Mouse (Mus musculus) megakaryocyte, adult 5-6 weeks (primary cell): ENCODE results near the gene Ppp1r37. TPM values are rescaled to one million over a fixed set of nuclear protein-coding genes. Genes with fewer than 3 reads are reported as not detected.
"Not testable (repeated sequence)": the region's sequence is repeated elsewhere in the genome, so short reads cannot be mapped to it uniquely, and the experiment has no call there.

Experiments used
- ATAC-seq: 2 replicates; pipeline ENCODE4 v1.8.0; 2016; ENCODE audit warnings: mild to moderate bottlenecking, inconsistent platforms; ENCODE audit not compliant: poor library complexity, severe bottlenecking
- total RNA-seq, 2 experiments: library from RNA; stranded (forward) in 1 of 2; stranded (reverse) in 1 of 2; fragments of 153-499, 151-499 nt in 1 of 2; fragments of 221-1000, 200-1000 nt in 1 of 2; gene quantifications; 2 replicates each; pipeline versions ENCODE4 v1.2.3 to v1.2.4; 2015 to 2017

The Ppp1r37 gene
- total RNA-seq, 2 experiments from 2014 or later = 13.1 to 14.3 TPM

DNA sequence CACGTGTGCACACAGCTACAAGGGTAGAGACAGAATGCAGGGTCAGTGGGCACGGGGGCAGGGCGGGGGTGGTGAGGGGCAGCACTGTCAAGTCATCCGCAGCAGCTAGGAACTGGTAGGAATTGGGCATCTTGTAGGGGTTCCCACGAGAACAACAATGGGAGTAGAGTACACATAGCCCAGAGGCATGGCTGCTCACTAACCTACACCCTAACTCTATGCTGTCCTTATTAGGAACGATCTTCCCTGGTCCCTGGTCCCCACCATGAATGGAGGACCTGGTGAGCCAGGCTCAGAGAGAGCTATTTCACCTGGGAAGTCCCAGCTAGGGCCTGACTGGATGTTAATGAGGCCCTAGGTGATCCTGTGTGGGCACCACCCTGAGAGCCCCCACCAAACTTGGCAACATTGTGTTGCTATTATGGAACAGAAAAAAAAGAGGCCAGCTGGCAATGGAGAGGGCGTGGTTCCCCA is 21.2 kb downstream of the Ppp1r37 start:
- no peak for ATAC-seq

GRCm38 (mm10) chr7:19540771-19541566 is 21.9 kb downstream of the Ppp1r37 start:
- no peak for ATAC-seq

GRCm38 (mm10) chr7:19534676-19535075 is 28.2 kb downstream of the Ppp1r37 start:
- no peak for ATAC-seq

DNA sequence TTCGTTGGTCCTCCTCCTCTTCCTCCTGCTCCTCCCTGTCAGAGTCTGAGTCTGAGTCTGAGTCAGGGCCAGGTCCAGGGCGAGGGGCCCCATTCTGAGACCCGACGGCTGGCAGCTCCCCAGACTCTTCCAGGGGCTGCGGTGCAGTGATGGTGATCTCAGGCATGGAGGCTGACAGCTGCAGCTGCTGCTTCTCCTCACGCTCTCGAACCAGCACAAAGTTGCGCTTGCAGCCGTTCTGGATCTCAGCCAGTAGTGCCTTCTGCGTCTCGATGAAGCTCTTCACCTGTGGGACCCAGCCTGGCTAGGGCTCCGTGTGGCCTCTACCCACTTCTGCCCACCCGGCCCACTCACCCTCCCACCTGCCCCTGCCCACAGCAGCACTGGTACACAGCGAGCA is 30.6 kb downstream of the Ppp1r37 start:
- no peak for ATAC-seq

GRCm38 (mm10) chr7:19531077-19531476 is 31.8 kb downstream of the Ppp1r37 start:
- 0 out of 2 replicates have a peak, but pooled peaks have one; percentile 43 for ATAC-seq

DNA sequence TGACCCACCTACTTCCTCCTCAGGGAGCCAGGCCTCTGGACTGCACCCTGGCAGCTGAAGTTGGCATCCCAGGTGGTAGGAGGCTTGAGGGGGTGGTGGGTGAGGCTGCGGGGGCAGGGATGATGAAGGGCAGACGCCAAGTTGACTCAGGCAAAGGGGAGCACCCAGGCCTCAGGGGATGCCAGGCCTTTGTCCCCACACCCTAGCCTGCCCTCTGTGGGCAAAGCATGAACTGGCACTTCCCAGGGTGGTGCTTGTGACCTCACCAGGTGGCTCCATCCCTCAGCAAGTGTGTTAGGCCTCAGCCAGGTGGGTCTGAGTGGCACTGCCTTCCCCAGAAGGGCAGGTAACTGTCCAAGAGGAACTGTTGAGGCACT is 37.8 kb downstream of the Ppp1r37 start:
- ATAC-seq = no peak

- ATAC-seq = no peak
These were observed 38.3 kb downstream of the Ppp1r37 start for GRCm38 (mm10) chr7:19524420-19525104.

DNA sequence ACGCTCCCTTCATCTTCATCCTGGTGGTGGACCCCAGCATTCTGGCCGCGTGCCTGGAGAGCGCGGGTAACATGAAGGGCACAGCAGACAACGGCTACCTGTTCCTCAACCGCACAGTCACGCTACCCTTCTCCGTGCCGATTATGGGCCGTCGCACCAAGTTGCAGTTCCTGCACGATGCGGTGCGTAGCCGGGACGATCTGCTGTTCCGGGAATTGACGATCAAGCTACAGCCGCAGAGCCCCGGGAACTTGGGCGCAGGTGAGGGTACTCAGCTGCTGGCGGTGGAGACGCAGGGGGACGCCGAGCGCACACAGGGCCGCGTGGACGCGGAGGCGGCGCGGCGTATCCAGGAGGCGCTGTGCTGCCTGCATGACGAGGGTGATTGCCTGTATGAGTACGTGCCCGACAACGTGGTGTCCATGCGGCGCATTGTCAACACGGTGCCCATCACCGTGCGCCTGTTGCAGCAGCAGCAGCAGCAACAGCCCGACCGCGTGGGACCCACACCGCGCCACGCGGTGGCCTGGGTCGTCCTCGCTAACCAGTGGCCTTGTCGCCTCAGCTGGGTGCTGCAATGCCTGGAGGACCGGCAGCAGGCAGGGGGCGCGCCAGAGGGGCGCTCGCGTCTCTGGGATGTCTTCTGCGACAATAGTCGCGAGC is 39.0 kb downstream of the Ppp1r37 start:
- ATAC-seq = peak; percentile 34; the same call in 1 of the 2 replicates

- no peak for ATAC-seq
These were observed 39.7 kb downstream of the Ppp1r37 start for GRCm38 (mm10) chr7:19523017-19523756.

DNA sequence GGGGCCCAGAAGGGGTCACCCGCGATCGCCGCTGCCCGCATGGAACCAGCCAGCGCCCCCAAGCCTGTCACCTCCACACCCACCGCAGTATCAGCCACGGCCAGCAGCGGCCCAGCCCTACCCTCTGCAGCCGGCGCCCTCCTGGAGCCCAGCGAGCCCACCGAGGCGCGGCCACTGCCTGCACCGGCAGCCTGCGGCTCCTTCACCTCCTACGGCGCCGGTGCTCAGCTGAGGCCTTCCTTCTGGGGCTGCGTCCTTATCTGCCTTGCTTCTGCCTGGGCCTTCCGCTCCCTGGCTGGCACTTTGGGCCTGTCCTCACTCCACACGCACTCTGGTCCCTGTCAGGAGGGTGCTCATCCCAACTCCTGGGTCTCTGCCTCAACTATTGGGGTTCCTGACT is 42.8 kb downstream of the Ppp1r37 start:
- no peak for ATAC-seq

DNA sequence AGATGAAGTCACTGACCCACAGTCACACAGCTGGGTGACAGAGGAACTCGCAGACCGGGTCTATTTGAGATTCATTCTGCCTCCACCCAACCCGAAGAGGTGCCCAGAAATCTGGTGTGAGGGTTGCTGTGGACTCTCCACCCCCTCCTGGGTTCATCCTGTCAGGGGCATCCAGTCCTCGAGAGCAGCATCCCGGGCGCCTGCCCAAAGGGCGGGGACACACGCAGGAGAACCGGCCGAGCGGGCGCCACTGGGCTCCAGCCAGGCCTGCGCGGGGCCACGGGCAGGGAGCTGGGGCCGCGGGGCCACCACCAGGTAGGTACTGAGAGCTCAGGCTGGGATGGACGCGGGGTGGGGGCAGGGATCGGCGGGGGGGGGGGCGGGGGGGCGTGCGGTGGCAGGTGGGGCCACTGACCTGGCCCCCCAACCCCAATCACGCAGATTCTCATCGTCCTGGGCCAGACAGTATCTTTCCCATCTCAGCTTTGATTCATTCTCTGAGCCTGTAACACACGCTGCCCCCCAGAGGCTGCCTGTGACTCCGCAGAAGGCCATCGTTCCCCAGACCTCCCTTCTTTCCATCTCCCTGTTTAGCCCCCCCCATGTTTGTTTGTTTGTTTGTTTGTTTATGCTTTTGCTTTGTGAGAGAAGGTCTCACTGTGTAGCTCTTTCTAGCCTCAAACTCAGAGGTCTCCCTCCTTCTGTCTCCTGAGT is 45.1 kb downstream of the Ppp1r37 start, which contains the start of gene Nkpd1:
Gene Nkpd1 (plus strand): TSS at position 187 of the 714 bp plus-strand sequence.
- peak; percentile 41 for ATAC-seq

DNA sequence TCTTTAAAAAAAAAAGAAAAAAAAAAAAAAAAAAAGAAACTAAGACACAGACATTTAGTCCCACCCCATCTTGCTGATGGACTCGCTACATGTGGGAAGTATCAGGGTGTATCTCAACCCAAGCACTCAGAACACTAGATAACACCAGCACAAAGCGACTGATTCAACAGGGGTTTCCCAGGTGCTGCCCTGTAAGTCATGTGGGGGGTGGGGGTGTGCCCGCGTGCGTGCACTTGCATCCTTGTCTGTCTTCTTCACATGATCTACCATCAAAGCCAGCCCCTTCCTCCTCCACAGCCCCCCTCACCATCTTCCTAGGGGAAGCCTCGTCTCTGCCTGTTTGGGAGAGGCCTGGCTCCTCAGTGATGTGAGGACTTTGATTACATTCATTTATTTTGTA is 50.5 kb downstream of the Ppp1r37 start:
- ATAC-seq = no peak

DNA sequence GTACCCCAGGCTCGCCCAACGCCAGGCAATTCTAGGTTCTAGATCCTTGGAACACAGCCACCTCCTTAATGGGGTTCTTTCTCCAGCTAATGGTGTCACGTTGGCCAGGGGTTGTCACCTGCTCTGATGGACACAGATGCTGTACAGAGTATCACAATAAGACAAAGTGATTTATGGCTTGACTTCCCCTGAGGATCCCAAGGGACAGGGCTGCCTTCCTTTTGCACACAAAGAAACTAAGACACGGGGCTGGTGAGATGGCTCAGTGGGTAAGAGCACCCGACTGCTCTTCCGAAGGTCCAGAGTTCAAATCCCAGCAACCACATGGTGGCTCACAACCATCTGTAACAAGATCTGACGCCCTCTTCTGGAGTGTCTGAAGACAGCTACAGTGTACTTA is 50.9 kb downstream of the Ppp1r37 start:
- ATAC-seq = not testable (repeated sequence)

DNA sequence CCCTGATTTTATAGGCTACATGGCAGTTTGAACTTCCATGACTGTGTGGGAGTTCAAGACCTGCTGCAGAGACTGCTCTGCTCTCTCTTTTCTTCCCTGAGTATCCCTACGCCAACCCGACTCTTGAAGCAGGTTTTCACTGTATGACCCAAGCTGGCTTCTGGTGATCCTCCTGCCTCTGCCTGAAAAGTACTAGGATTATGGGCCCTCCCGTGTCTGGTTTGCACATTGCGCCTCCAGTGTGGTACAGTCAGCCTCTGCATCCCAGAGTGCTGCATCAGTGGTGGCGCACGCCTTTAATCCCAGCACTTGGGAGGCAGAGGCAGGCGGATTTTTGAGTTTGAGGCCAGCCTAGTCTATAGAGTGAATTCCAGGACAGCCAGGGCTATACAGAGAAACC is 53.1 kb downstream of the Ppp1r37 start:
- no peak for ATAC-seq

GRCm38 (mm10) chr7:19508924-19509568 is 53.8 kb downstream of the Ppp1r37 start:
- 0 out of 2 replicates have a peak, but pooled peaks have one; percentile 0 for ATAC-seq

GRCm38 (mm10) chr7:19508150-19508923 is 54.5 kb downstream of the Ppp1r37 start, which contains the start of the genes Bloc1s3 and Trappc6a:
Gene Bloc1s3, minus strand, starts transcription at chr7:19508367.
Gene Trappc6a, plus strand, starts transcription at chr7:19508395.
- ATAC-seq = peak; percentile 92

GRCm38 (mm10) chr7:19507612-19507981 is 55.3 kb downstream of the Ppp1r37 start:
- no peak for ATAC-seq

GRCm38 (mm10) chr7:19506969-19507611 is 55.8 kb downstream of the Ppp1r37 start:
- ATAC-seq = 0 out of 2 replicates have a peak, but pooled peaks have one; percentile 17
